Mouse (Mus musculus) ovary, postnatal 14 days (tissue): ENCODE results near the gene Cyb5b.

ENCODE experiments used
- DNase-seq: peaks from one replicate; pipeline ENCODE4 v3.0.0; 2022; ENCODE audit warnings: low spot score

Gene Cyb5b

GRCm38 (mm10) chr8:107227011-107227626, 76.7 kb downstream of the Cyb5b start:
- DNase-seq: no peak

GRCm38 (mm10) chr8:107233251-107233650, 82.8 kb downstream of the Cyb5b start:
- no peak for DNase-seq

GRCm38 (mm10) chr8:107233718-107234117, 83.3 kb downstream of the Cyb5b start:
- DNase-seq: no peak
